Mouse (Mus musculus) intestine, embryonic 15.5 days (tissue): ENCODE results near the gene Angpt4. TPM values are rescaled to one million over a fixed set of nuclear protein-coding genes. Genes with fewer than 3 reads are reported as not detected.

Source experiments
- microRNA counts: library from miRNA; unstranded; fragments of <30 nt; microRNA quantifications from one replicate; lab custom pipeline; 2016
- polyA plus RNA-seq: library from polyadenylated mRNA; unstranded; fragments of >200 nt; fragmentation: Nextera tagmentation; extraction: Ambion mirVana; gene quantifications from 2 replicates; pipeline ENCODE4 v1.2.1, GENCODE M21; 2015

Gene Angpt4
- polyA plus RNA-seq, 1 experiment from 2014 or later, result 1.1 TPM

MicroRNAs within 50 kb of the gene (microRNA counts, 519-probe panel; counts per million panel counts)
- microRNA mmu-miR-1953 (lab: Ali Mortazavi, UCI), result 97.1 counts per million, percentile 29 among the panel's probes with 10 or more counts

Other genes starting within 250 kb of the Angpt4 start
- not detected in 2 replicates for gene Rad21l, start 242.7 kb upstream of the Angpt4 start, polyA plus RNA-seq
- gene Tmem74b, start 209.2 kb upstream of the Angpt4 start, polyA plus RNA-seq, result 2.0 and 2.2 TPM in 2 replicates
- gene Psmf1, start 167.0 kb upstream of the Angpt4 start, polyA plus RNA-seq, result 39.8 and 42.2 TPM in 2 replicates
- 0.09 TPM in 1 of 2 replicates, not detected in the other for gene Rspo4, start 68.3 kb upstream of the Angpt4 start, polyA plus RNA-seq
- gene Fam110a, start 69.0 kb downstream of the Angpt4 start, polyA plus RNA-seq, result 22.5 and 23.7 TPM in 2 replicates
- gene Slc52a3, start 85.3 kb downstream of the Angpt4 start, polyA plus RNA-seq, result 3.9 and 5.4 TPM in 2 replicates
- 0.04 and 0.06 TPM in 2 replicates for gene Scrt2, start 170.3 kb downstream of the Angpt4 start, polyA plus RNA-seq
- gene Srxn1, start 194.3 kb downstream of the Angpt4 start, polyA plus RNA-seq, result 21.7 and 23.5 TPM in 2 replicates
- 10.3 and 10.4 TPM in 2 replicates for gene Tcf15, start 232.4 kb downstream of the Angpt4 start, polyA plus RNA-seq